Mouse (Mus musculus) kidney, embryonic 16.5 days (tissue): ENCODE results near the gene Atg16l2. TPM values are rescaled to one million over a fixed set of nuclear protein-coding genes. Genes with fewer than 3 reads are reported as not detected.

Experiments
- ATAC-seq: fragments of 200-750 bp; cut with Nextera tagmentation; 2 replicates; pipeline ENCODE4 v1.8.0; 2017; ENCODE audit warnings: moderate TSS enrichment; ENCODE audit not compliant: low FRiP score, low TSS enrichment
- H3K27ac ChIP-seq: fragments of 300-500 bp; sonication (generic); 2 replicates; pipeline ENCODE4 v1.5.1; 2014; ENCODE audit warnings: low read length
- H3K27me3 ChIP-seq: fragments of 300-500 bp; sonication (generic); 2 replicates; pipeline ENCODE4 v1.6.1; 2014; ENCODE audit warnings: low read length, control low read depth, mixed read lengths; ENCODE audit not compliant: insufficient read depth
- H3K36me3 ChIP-seq: fragments of 300-500 bp; sonication (generic); 2 replicates; pipeline ENCODE4 v1.6.1; 2014; ENCODE audit warnings: low read length, control low read depth, mixed read lengths; ENCODE audit not compliant: insufficient read depth
- H3K4me1 ChIP-seq: fragments of 300-500 bp; sonication (generic); 2 replicates; pipeline ENCODE4 v1.6.1; 2014; ENCODE audit warnings: low read length, control low read depth, mixed read lengths; ENCODE audit not compliant: insufficient read depth
- H3K4me2 ChIP-seq: fragments of 300-500 bp; sonication (generic); replicated peaks from 2 replicates; pipeline ENCODE4 v1.6.1; 2014; ENCODE audit warnings: low read depth, low read length
- H3K4me3 ChIP-seq: fragments of 300-500 bp; sonication (generic); 2 replicates; pipeline ENCODE4 v1.5.1; 2014; ENCODE audit warnings: mild to moderate bottlenecking, low read length
- H3K9ac ChIP-seq: fragments of 300-500 bp; sonication (generic); replicated peaks from 2 replicates; pipeline ENCODE4 v1.6.1; 2014; ENCODE audit warnings: low read length
- H3K9me3 ChIP-seq: fragments of 300-500 bp; sonication (generic); 2 replicates; pipeline ENCODE4 v1.6.1; 2016; ENCODE audit warnings: low read length, control low read depth
- WGBS: fragments of 180-500 bp; shearing (Covaris S2); extraction: QIAGEN DNeasy Blood & Tissue Kit; methylation state at CpG from one replicate; pipeline ENCODE4 v1.1.7; 2014; 5-methylcytosine and 5-hydroxymethylcytosine counted together
- polyA plus RNA-seq: library from polyadenylated mRNA; unstranded; fragments of >200 nt; fragmentation: Nextera tagmentation; extraction: Ambion mirVana; gene quantifications from 2 replicates; pipeline ENCODE4 v1.2.1, GENCODE M21; 2015

Atg16l2 gene
- 23.7 TPM in 2 replicates for polyA plus RNA-seq

DNA sequence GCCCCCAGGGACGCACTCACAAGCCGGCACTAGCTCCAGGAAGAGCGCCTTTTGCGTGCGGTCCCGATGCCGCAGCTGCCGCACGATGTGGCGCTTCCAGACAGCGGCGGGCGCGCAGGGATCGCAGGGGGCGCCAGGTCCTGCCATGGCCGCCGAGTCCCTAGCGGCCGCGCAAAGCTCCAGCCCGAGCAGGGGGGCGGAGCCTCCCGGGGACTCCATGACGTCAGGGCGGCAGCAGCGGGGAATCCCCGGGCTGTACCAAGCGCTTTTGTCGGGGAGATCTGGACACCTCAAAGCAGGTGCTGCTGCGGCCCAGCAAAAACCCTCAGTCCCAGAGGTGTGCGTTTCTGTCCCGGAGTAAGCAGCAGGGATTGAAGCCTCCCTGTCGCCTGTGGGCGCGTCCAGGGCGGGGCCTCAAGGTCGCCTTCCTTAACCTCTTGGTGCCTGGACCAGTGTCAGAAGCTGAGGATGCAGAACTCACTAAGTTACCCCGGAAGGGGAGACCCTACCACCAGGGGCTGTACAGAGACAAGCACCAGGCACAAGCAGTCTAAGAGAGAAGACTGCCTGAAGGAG lies at the start of gene Atg16l2:
Gene Atg16l2 (minus strand): TSS at position 371 of the 576 bp plus-strand sequence.
- Histone ChIP-seq H3K4me2 (peak within 1 kb of the TSS; percentile 75), H3K4me3 (peak within 1 kb of the TSS; percentile 74), H3K9ac (peak within 1 kb of the TSS; percentile 74), H3K36me3 (no peaks in the 10 kb centered on the region), H3K4me1 (peaks cover 15% of the 10 kb centered on the region), H3K27ac (peak within 1 kb of the TSS; percentile 71; the same call in 1 of the 2 replicates), H3K9me3 (no peaks in the 10 kb centered on the region), H3K27me3 (0 out of 2 replicates have a peak, but pooled peaks cover 10% of the 10 kb centered on the region)
- WGBS, result under 1% methylated on average over 39 of the region's 39 CpGs
- ATAC-seq, result peak; percentile 97

- Histone ChIP-seq H3K36me3 (peaks cover 7% of the 10 kb centered on the region; the same call in 1 of the 2 replicates), H3K4me2 (no peak overlapping the region), H3K27me3 (no peaks in the 10 kb centered on the region), H3K27ac (no peak overlapping the region), H3K4me1 (peaks cover 20% of the 10 kb centered on the region), H3K9ac (no peak overlapping the region; the same call in 1 of the 2 replicates), H3K4me3 (no peak overlapping the region), H3K9me3 (no peaks in the 10 kb centered on the region)
- ATAC-seq, result no peak
- 63% methylated on average over 2 of the region's 2 CpGs for WGBS
These were observed 47.8 kb upstream of the Atg16l2 start for GRCm38 (mm10) chr7:101349861-101350260.

GRCm38 (mm10) chr7:101348312-101348711 lies 46.3 kb upstream of the Atg16l2 start:
- ATAC-seq, result peak; percentile 5; the same call in 1 of the 2 replicates
- H3K27me3 ChIP-seq, result no peaks in the 10 kb centered on the region
- H3K4me2 ChIP-seq, result peak overlapping the region; percentile 98
- 6% methylated on average over 13 of the region's 13 CpGs for WGBS
- H3K27ac ChIP-seq, result no peak overlapping the region
- peak overlapping the region; percentile 65 for H3K9ac ChIP-seq
- peaks cover 11% of the 10 kb centered on the region; the same call in 1 of the 2 replicates for H3K36me3 ChIP-seq
- H3K9me3 ChIP-seq, result no peaks in the 10 kb centered on the region
- H3K4me1 ChIP-seq, result peaks cover 20% of the 10 kb centered on the region
- H3K4me3 ChIP-seq, result peak overlapping the region; percentile 64

GRCm38 (mm10) chr7:101347767-101348270 lies 45.8 kb upstream of the Atg16l2 start, which contains the start of gene Arap1:
Arap1 (plus strand) TSS chr7:101348067.
- H3K27ac ChIP-seq, result 0 out of 2 replicates have a peak within 1 kb of the TSS, but pooled peaks have one; percentile 1
- H3K36me3 ChIP-seq, result peaks cover 13% of the 10 kb centered on the region
- H3K4me2 ChIP-seq, result peak within 1 kb of the TSS; percentile 98
- H3K4me1 ChIP-seq, result peaks cover 20% of the 10 kb centered on the region
- WGBS, result under 1% methylated on average over 35 of the region's 35 CpGs
- peak; percentile 77 for ATAC-seq
- H3K9ac ChIP-seq, result peak within 1 kb of the TSS; percentile 65
- H3K4me3 ChIP-seq, result peak within 1 kb of the TSS; percentile 64
- H3K27me3 ChIP-seq, result no peaks in the 10 kb centered on the region
- H3K9me3 ChIP-seq, result no peaks in the 10 kb centered on the region

GRCm38 (mm10) chr7:101346991-101347390 lies 44.9 kb upstream of the Atg16l2 start:
- no peak overlapping the region for H3K4me2 ChIP-seq
- H3K27me3 ChIP-seq, result no peaks in the 10 kb centered on the region
- H3K4me1 ChIP-seq, result peaks cover 20% of the 10 kb centered on the region
- H3K9me3 ChIP-seq, result no peaks in the 10 kb centered on the region
- ATAC-seq, result no peak
- 79% methylated on average over 2 of the region's 2 CpGs for WGBS
- H3K27ac ChIP-seq, result 0 out of 2 replicates have a peak overlapping the region, but pooled peaks have one; percentile 1
- peaks cover 13% of the 10 kb centered on the region for H3K36me3 ChIP-seq
- H3K4me3 ChIP-seq, result no peak overlapping the region
- no peak overlapping the region for H3K9ac ChIP-seq

DNA sequence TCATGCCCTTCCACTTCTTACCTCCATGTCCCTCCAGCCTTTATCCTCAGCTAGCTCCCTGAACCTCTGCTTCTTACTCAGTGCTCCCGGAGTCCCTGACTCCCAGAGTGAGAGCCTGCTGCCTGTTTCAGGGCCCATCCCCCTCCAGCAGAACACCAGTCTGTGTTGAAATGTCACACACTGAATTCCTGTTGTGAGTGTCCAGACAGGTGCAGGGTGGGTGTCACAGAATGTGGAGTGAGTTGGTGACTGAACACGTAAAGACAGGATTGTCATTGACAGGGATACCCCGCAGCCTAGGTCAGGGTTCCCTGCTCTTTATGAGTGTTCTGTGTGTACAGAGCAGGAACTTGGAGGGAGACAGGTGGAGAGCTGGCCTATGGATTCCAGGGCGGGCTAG lies 42.8 kb upstream of the Atg16l2 start:
- Histone ChIP-seq H3K36me3 (peaks cover 13% of the 10 kb centered on the region), H3K27me3 (no peaks in the 10 kb centered on the region), H3K4me1 (peaks cover 20% of the 10 kb centered on the region), H3K27ac (no peak overlapping the region), H3K4me2 (no peak overlapping the region), H3K4me3 (no peak overlapping the region), H3K9ac (no peak overlapping the region), H3K9me3 (no peaks in the 10 kb centered on the region)
- 49% methylated on average over 4 of the region's 4 CpGs for WGBS
- ATAC-seq, result no peak

DNA sequence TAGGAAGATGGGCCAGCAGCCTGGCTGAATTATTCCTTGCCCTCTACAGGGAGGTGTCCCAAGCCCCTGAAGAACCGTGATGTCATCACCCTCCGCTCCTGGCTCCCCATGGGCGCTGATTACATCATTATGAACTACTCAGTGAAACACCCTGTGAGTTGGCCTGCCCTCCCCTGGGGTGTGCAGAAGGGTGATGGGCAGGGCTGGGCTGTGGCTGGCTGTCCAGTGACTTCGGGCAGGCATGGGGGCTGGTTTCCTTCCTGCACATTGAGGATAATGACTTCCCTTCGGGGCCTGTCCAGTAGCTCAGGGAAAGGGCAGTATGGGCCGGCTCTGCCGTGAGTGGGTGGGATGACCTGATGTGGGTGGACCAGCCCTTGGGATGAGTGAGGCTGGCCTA lies 41.1 kb upstream of the Atg16l2 start:
- Histone ChIP-seq H3K36me3 (peaks cover 14% of the 10 kb centered on the region), H3K4me1 (peaks cover 10% of the 10 kb centered on the region), H3K4me3 (no peak overlapping the region), H3K9me3 (no peaks in the 10 kb centered on the region), H3K9ac (no peak overlapping the region), H3K27me3 (no peaks in the 10 kb centered on the region), H3K27ac (no peak overlapping the region), H3K4me2 (no peak overlapping the region)
- ATAC-seq, result no peak; the same call in 1 of the 2 replicates
- 61% methylated on average over 7 of the region's 7 CpGs for WGBS

DNA sequence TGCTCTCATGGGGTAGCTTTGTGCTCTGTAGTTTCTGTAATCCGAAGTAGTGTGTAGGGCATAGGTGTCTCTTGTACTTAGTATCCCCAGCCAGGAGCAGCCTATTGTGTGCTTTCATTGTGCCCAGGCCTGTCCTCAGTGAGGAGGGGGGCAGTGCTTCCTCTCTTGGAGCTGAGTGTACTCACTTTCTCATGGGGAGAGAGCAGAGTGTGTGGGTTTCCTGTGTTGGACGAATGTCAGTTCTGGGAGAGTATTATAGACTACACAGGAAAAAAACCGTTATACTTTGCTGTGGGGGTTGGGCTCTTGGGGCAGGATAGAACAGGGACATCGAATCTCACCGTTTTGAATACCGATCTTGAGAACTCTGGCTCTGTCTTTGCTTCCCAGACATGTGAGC lies 39.4 kb upstream of the Atg16l2 start:
- Histone ChIP-seq H3K9me3 (no peaks in the 10 kb centered on the region), H3K4me3 (no peak overlapping the region), H3K9ac (no peak overlapping the region), H3K27ac (no peak overlapping the region), H3K4me1 (no peaks in the 10 kb centered on the region), H3K36me3 (peaks cover 16% of the 10 kb centered on the region), H3K27me3 (no peaks in the 10 kb centered on the region), H3K4me2 (no peak overlapping the region)
- no peak for ATAC-seq
- 58% methylated on average over 6 of the region's 6 CpGs for WGBS

- H3K4me3 ChIP-seq, result no peak overlapping the region
- no peaks in the 10 kb centered on the region for H3K4me1 ChIP-seq
- H3K27ac ChIP-seq, result no peak overlapping the region
- H3K36me3 ChIP-seq, result 0 out of 2 replicates have a peak, but pooled peaks cover 3% of the 10 kb centered on the region
- H3K4me2 ChIP-seq, result no peak overlapping the region
- H3K9me3 ChIP-seq, result no peaks in the 10 kb centered on the region
- WGBS, result 63% methylated on average over 3 of the region's 3 CpGs
- ATAC-seq, result no peak
- no peak overlapping the region for H3K9ac ChIP-seq
- no peaks in the 10 kb centered on the region for H3K27me3 ChIP-seq
These were observed 35.4 kb upstream of the Atg16l2 start for GRCm38 (mm10) chr7:101337401-101337800.

DNA sequence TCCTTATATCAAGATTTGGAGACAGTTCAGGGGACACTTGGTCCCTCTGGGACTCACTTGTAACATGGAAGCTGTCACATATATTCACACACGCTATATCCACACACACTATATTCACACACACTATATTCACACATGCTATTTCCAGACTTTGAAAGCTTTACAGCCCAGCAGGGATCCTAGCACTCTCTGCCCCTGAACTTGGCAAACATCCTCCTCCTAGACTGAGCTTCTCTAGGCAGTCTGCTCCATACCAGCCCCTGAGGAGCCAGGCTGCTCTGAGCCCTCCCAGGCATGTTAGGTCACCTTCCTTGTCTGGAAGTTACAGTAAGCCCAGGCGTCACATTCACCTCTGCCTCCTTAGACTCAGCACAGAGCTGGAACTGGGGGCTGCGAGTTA lies 34.6 kb upstream of the Atg16l2 start:
- ATAC-seq, result no peak
- 73% methylated on average over 3 of the region's 3 CpGs for WGBS

More for the DNA sequence above, 34.6 kb upstream of the Atg16l2 start:
- Histone ChIP-seq H3K36me3 (0 out of 2 replicates have a peak, but pooled peaks cover 3% of the 10 kb centered on the region), H3K9me3 (no peaks in the 10 kb centered on the region), H3K27ac (no peak overlapping the region), H3K27me3 (no peaks in the 10 kb centered on the region), H3K9ac (no peak overlapping the region), H3K4me3 (no peak overlapping the region), H3K4me1 (no peaks in the 10 kb centered on the region), H3K4me2 (no peak overlapping the region)
